Mouse (Mus musculus) cerebellum, postnatal 25 days (tissue): ENCODE results near the gene Spdye4c.

Experiments used
- DNase-seq, 2 experiments: peaks; one replicate each; pipeline ENCODE4 v3.0.0; 2021; ENCODE audit warnings: mixed read lengths in 2 of 2

Gene Spdye4c

GRCm38 (mm10) chr2:128609286-128609685 lies 18.3 kb downstream of the Spdye4c start:
- no peak for DNase-seq

GRCm38 (mm10) chr2:128611178-128611577 lies 20.2 kb downstream of the Spdye4c start:
- DNase-seq = no peak

- no peak for DNase-seq
Observed at GRCm38 (mm10) chr2:128612275-128612674, 21.3 kb downstream of the Spdye4c start.

GRCm38 (mm10) chr2:128613365-128613764 lies 22.4 kb downstream of the Spdye4c start:
- DNase-seq = no peak

GRCm38 (mm10) chr2:128615366-128615765 lies 24.4 kb downstream of the Spdye4c start:
- no peak for DNase-seq

GRCm38 (mm10) chr2:128620578-128620977 lies 29.6 kb downstream of the Spdye4c start:
- DNase-seq = no peak
